Mouse (Mus musculus) regulatory T cell (primary cell): ENCODE data around the gene Fbxw14.
"Not testable (repeated sequence)": the region's sequence is repeated elsewhere in the genome, so short reads cannot be mapped to it uniquely, and the experiment has no call there.

ENCODE experiments used
- in situ Hi-C: fragments of 300-600 bp; cut with MboI, MseI; formaldehyde crosslinking; loops from one replicate; pipeline ENCODE4 v1.15.1; 2025; ENCODE audit warnings: high pct_unique_total_duplicates

The Fbxw14 gene

DNA sequence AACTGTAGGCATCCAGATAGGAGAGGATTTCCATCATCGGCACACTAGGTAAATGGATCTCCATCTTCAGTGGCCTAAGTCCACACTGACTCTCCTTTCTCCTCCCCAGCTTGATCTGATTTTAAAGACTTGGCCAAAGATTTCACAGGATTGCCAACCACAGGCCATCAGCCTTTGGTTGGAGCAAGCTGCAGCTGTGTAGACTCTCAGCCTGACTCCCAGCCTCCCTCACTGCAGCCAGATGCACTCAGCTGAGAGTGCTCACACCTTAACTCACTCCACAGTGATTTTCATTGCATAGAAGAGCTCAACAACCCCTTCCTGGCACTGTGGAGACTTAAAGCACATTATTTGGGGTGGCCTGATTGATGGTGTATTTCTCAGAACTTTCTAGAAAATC lies at the start of gene Fbxw14:
Gene Fbxw14, minus strand, starts transcription at position 101 of the 400 bp plus-strand sequence.
- in situ Hi-C loops: not testable (repeated sequence)

DNA sequence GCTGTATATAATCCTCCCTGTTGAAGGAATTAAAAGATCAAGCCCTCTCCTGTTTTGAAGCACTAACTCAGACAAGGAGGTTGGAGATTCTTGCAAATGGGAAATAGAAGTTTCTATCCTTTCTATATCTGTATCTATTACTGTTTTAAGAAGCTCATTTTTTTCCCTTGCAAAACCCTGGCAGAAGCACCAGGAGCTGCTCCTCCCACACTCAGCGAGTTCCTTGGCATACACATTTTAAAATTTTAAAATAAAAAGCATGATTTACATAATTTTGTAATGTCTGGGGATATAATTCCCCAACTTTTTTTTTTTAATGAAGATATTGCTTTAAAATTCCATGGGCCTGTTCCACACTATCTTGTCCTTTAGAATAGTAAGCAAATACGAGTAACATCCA lies 24.4 kb downstream of the Fbxw14 start:
- in situ Hi-C loops: no loop called here

DNA sequence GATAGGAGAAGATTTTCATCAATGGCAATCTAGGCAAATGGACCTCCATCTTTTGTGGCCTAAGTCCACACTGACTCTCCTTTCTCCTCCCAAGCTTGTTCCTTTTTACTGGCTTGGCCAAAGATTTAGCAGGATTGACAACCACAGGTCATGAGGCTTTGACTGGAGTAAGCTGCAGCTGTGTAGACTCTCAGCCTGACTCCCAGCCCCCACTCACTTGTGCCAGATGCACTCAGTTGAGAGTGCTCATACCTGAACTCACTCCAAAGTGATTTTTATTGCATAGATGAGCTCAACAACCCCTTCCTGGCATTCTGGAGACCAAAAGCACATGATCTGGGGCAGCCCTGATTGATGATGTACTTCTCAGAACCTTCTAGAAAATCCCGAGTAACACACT lies 52.8 kb downstream of the Fbxw14 start, which contains the start of gene Fbxw20:
Gene Fbxw20, minus strand, starts transcription at position 101 of the 400 bp plus-strand sequence.
- in situ Hi-C loops: no loop called here
